Mouse (Mus musculus) lung, embryonic 14.5 days (tissue): ENCODE data around the gene Nrp2. TPM values are rescaled to one million over a fixed set of nuclear protein-coding genes. Genes with fewer than 3 reads are reported as not detected.

Source experiments
- ATAC-seq: fragments of 200-750 bp; cut with Nextera tagmentation; 2 replicates; pipeline ENCODE4 v1.8.0; 2017; ENCODE audit warnings: mild to moderate bottlenecking, moderate TSS enrichment, moderate library complexity; ENCODE audit not compliant: insufficient read depth
- DNase-seq: peaks from one replicate; pipeline ENCODE4 v3.0.0-alpha.2; 2015
- H3K27ac ChIP-seq: fragments of 300-500 bp; sonication (generic); 2 replicates; pipeline ENCODE4 v1.5.1; 2014; ENCODE audit warnings: low read depth, mild to moderate bottlenecking, moderate library complexity
- H3K27me3 ChIP-seq: fragments of 300-500 bp; sonication (generic); 2 replicates; pipeline ENCODE4 v1.6.1; 2014; ENCODE audit warnings: low read length, control low read depth; ENCODE audit not compliant: insufficient read depth
- H3K36me3 ChIP-seq: fragments of 300-500 bp; sonication (generic); 2 replicates; pipeline ENCODE4 v1.6.1; 2014; ENCODE audit warnings: control low read depth; ENCODE audit not compliant: insufficient read depth
- H3K4me1 ChIP-seq: fragments of 300-500 bp; sonication (generic); 2 replicates; pipeline ENCODE4 v1.6.1; 2014; ENCODE audit warnings: antibody characterized with exemption, control low read depth; ENCODE audit not compliant: insufficient read depth
- H3K4me2 ChIP-seq: fragments of 300-500 bp; sonication (generic); 2 replicates; pipeline ENCODE4 v1.6.1; 2014; ENCODE audit warnings: mild to moderate bottlenecking
- H3K4me3 ChIP-seq: fragments of 300-500 bp; sonication (generic); 2 replicates; pipeline ENCODE4 v1.5.1; 2014; ENCODE audit warnings: low read depth, low read length
- H3K9ac ChIP-seq: fragments of 300-500 bp; sonication (generic); 2 replicates; pipeline ENCODE4 v1.6.1; 2014
- H3K9me3 ChIP-seq: fragments of 300-500 bp; sonication (generic); 2 replicates; pipeline ENCODE4 v1.6.1; 2016; ENCODE audit warnings: low read depth, low read length, control low read depth
- CTCF ChIP-seq: IDR thresholded peaks from 2 replicates; pipeline ENCODE4 v1.5.1; 2016; ENCODE audit warnings: antibody characterized with exemption, low read depth
- WGBS: fragments of 180-500 bp; shearing (Covaris S2); extraction: QIAGEN DNeasy Blood & Tissue Kit; methylation state at CpG from one replicate; pipeline ENCODE4 v1.1.7; 2014; 5-methylcytosine and 5-hydroxymethylcytosine counted together
- polyA plus RNA-seq: library from polyadenylated mRNA; unstranded; fragments of >200 nt; fragmentation: Nextera tagmentation; extraction: Ambion mirVana; gene quantifications from 2 replicates; pipeline ENCODE4 v1.2.1, GENCODE M21; 2014

Nrp2 gene
- polyA plus RNA-seq, 1 experiment from 2014 or later = 10.8 TPM

- Histone ChIP-seq H3K27ac (no peak overlapping the region), H3K36me3 (no peaks in the 10 kb centered on the region), H3K4me1 (0 out of 2 replicates have a peak, but pooled peaks cover 5% of the 10 kb centered on the region), H3K4me2 (no peak overlapping the region), H3K4me3 (no peak overlapping the region), H3K27me3 (no peaks in the 10 kb centered on the region), H3K9ac (no peak overlapping the region), H3K9me3 (no peaks in the 10 kb centered on the region)
- WGBS = 85% methylated on average over 5 of the region's 5 CpGs
- ATAC-seq = no peak
- no peak for DNase-seq
- no peak for TF ChIP-seq CTCF
Observed at GRCm38 (mm10) chr1:62800351-62800750, 97.3 kb downstream of the Nrp2 start.

DNA sequence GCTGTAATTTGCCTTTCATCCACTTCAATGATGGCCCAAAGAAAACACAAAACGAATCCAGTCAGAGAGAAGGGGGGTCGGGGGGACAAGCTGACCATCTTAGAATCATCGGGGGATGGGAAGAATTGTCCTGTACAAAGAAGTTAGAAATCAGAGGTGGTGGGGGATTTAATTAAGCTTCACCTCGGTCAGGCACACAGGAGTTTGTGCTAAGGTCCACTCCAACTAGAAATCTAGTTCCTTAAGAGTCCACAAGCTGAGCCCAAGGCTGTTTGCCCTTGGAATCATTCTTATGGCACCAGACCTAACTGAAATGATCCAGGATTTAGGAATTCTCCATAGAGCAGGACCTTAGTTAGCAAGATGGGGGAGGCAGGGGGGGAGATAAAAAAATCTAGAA is 98.3 kb downstream of the Nrp2 start:
- no peak for DNase-seq
- TF ChIP-seq CTCF = no peak
- Histone ChIP-seq H3K36me3 (no peaks in the 10 kb centered on the region), H3K4me3 (no peak overlapping the region), H3K9me3 (no peaks in the 10 kb centered on the region), H3K27ac (no peak overlapping the region), H3K9ac (no peak overlapping the region), H3K4me1 (no peaks in the 10 kb centered on the region), H3K4me2 (no peak overlapping the region), H3K27me3 (no peaks in the 10 kb centered on the region)
- WGBS = 54% methylated on average over 4 of the region's 4 CpGs
- no peak for ATAC-seq

GRCm38 (mm10) chr1:62801842-62802241 is 98.8 kb downstream of the Nrp2 start:
- no peak overlapping the region for H3K27ac ChIP-seq
- no peak for DNase-seq

DNA sequence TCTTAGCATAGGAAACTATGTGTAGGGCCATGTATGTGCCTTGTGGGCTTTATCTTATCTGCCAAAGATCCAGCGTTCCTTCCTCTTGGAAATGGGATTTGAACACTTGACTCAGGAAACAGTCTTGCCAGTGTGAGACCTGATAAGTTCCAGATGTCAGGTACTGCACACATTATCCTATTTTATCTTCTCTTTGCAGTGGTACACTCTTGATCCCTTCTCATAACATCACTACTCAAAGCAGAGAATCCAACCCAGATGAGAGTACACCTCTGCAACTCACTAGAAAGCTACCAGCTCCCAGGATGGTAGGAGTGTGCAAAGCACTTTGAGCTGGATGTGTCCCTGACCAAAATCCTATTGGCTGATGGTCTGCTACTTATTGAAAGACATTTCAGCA is 100.5 kb downstream of the Nrp2 start:
- 53% methylated on average over 1 of the region's 1 CpGs for WGBS
- TF ChIP-seq CTCF = no peak
- no peaks in the 10 kb centered on the region for H3K27me3 ChIP-seq
- ATAC-seq (no peak), DNase-seq (no peak)
- no peak overlapping the region for H3K4me2 ChIP-seq
- no peak overlapping the region for H3K9ac ChIP-seq
- no peaks in the 10 kb centered on the region for H3K4me1 ChIP-seq
- no peaks in the 10 kb centered on the region for H3K9me3 ChIP-seq
- H3K4me3 ChIP-seq = no peak overlapping the region
- no peak overlapping the region for H3K27ac ChIP-seq
- H3K36me3 ChIP-seq = no peaks in the 10 kb centered on the region

More at GRCm38 (mm10) chr1:62801842-62802241, 98.8 kb downstream of the Nrp2 start:
- Histone ChIP-seq H3K9ac (no peak overlapping the region), H3K4me1 (no peaks in the 10 kb centered on the region), H3K36me3 (no peaks in the 10 kb centered on the region), H3K27me3 (no peaks in the 10 kb centered on the region), H3K4me3 (no peak overlapping the region), H3K4me2 (no peak overlapping the region), H3K9me3 (no peaks in the 10 kb centered on the region)
- ATAC-seq = no peak
- TF ChIP-seq CTCF = no peak
- WGBS = 62% methylated on average over 3 of the region's 3 CpGs

- ATAC-seq = no peak
- WGBS = 25% methylated on average over 1 of the region's 1 CpGs
- Histone ChIP-seq H3K9me3 (no peaks in the 10 kb centered on the region), H3K9ac (no peak overlapping the region), H3K4me2 (no peak overlapping the region), H3K4me3 (no peak overlapping the region), H3K27ac (no peak overlapping the region), H3K4me1 (no peaks in the 10 kb centered on the region; the same call in 1 of the 2 replicates), H3K36me3 (no peaks in the 10 kb centered on the region), H3K27me3 (no peaks in the 10 kb centered on the region)
- no peak for TF ChIP-seq CTCF
- no peak for DNase-seq
Observed at GRCm38 (mm10) chr1:62806014-62806413, 102.9 kb downstream of the Nrp2 start.

GRCm38 (mm10) chr1:62808395-62808794 is 105.3 kb downstream of the Nrp2 start:
- DNase-seq (no peak), ATAC-seq (no peak)
- 69% methylated on average over 4 of the region's 4 CpGs for WGBS
- Histone ChIP-seq H3K9me3 (no peaks in the 10 kb centered on the region), H3K4me1 (peaks cover 6% of the 10 kb centered on the region; the same call in 1 of the 2 replicates), H3K4me3 (no peak overlapping the region), H3K27me3 (no peaks in the 10 kb centered on the region), H3K36me3 (no peaks in the 10 kb centered on the region), H3K4me2 (no peak overlapping the region), H3K9ac (no peak overlapping the region), H3K27ac (no peak overlapping the region)
- no peak for TF ChIP-seq CTCF

- ATAC-seq (no peak), DNase-seq (no peak)
- H3K36me3 ChIP-seq = no peaks in the 10 kb centered on the region
- no peaks in the 10 kb centered on the region for H3K27me3 ChIP-seq
- no peak overlapping the region for H3K27ac ChIP-seq
- no peaks in the 10 kb centered on the region for H3K9me3 ChIP-seq
- peaks cover 6% of the 10 kb centered on the region; the same call in 1 of the 2 replicates for H3K4me1 ChIP-seq
- WGBS = 70% methylated on average over 8 of the region's 8 CpGs
- no peak overlapping the region for H3K4me2 ChIP-seq
- TF ChIP-seq CTCF = no peak
- H3K9ac ChIP-seq = no peak overlapping the region
- no peak overlapping the region for H3K4me3 ChIP-seq
Observed at GRCm38 (mm10) chr1:62809601-62810228, 106.6 kb downstream of the Nrp2 start.
